Mouse (Mus musculus) embryonic facial prominence, embryonic 10.5 days (tissue): Measurements from ENCODE around the gene BC107364. TPM values are rescaled to one million over a fixed set of nuclear protein-coding genes. Genes with fewer than 3 reads are reported as not detected.
A peak's percentile ranks its signal among the peaks of the same experiment; 100 is the strongest.
"Not testable (repeated sequence)": the region's sequence is repeated elsewhere in the genome, so short reads cannot be mapped to it uniquely, and the experiment has no call there.

ENCODE experiments used
- DNase-seq: peaks from one replicate; pipeline ENCODE4 v3.0.0-alpha.2; 2017; ENCODE audit warnings: low spot score
- H3K27ac ChIP-seq: fragments of 300-500 bp; sonication (generic); replicated peaks from 2 replicates; pipeline ENCODE4 v1.5.1; 2016; ENCODE audit warnings: mild to moderate bottlenecking
- H3K27me3 ChIP-seq: fragments of 300-500 bp; sonication (generic); replicated peaks from 2 replicates; pipeline ENCODE4 v1.6.1; 2016; ENCODE audit warnings: low read depth, mild to moderate bottlenecking; ENCODE audit not compliant: poor library complexity, severe bottlenecking
- H3K36me3 ChIP-seq: fragments of 300-500 bp; sonication (generic); replicated peaks from 2 replicates; pipeline ENCODE4 v1.6.1; 2016; ENCODE audit warnings: mild to moderate bottlenecking, moderate library complexity
- H3K4me1 ChIP-seq: fragments of 300-500 bp; sonication (generic); 2 replicates; pipeline ENCODE4 v1.6.1; 2016
- H3K4me3 ChIP-seq: fragments of 300-500 bp; sonication (generic); 2 replicates; pipeline ENCODE4 v1.5.1; 2016; ENCODE audit warnings: mild to moderate bottlenecking, moderate library complexity
- H3K9me3 ChIP-seq: fragments of 300-500 bp; sonication (generic); 2 replicates; pipeline ENCODE4 v1.6.1; 2016; ENCODE audit warnings: mild to moderate bottlenecking
- WGBS: fragments of 180-500 bp; shearing (Covaris S2); methylation state at CpG from one replicate; pipeline ENCODE4 v1.1.7; 2016; 5-methylcytosine and 5-hydroxymethylcytosine counted together
- polyA plus RNA-seq: library from polyadenylated mRNA; unstranded; fragments of >200 nt; fragmentation: Nextera tagmentation; extraction: Ambion mirVana; gene quantifications from 2 replicates; pipeline ENCODE4 v1.2.1, GENCODE M21; 2016

The BC107364 gene
- polyA plus RNA-seq, 1 experiment from 2014 or later, result not detected

GRCm38 (mm10) chr3:96460568-96460870 lies 8.4 kb upstream of the BC107364 start:
- H3K36me3 ChIP-seq, H3K27ac ChIP-seq, DNase-seq, H3K9me3 ChIP-seq, H3K4me3 ChIP-seq: not testable (repeated sequence)
- no CpG with 5 or more reads among the region's 19 CpGs for WGBS
- peaks cover 15% of the 10 kb centered on the region for H3K4me1 ChIP-seq
- peaks cover 13% of the 10 kb centered on the region for H3K27me3 ChIP-seq

GRCm38 (mm10) chr3:96459757-96460567 lies 7.9 kb upstream of the BC107364 start:
- not testable (repeated sequence) for H3K27ac ChIP-seq, H3K9me3 ChIP-seq, H3K4me3 ChIP-seq, DNase-seq, H3K36me3 ChIP-seq
- Histone ChIP-seq H3K27me3 (peaks cover 13% of the 10 kb centered on the region), H3K4me1 (peaks cover 11% of the 10 kb centered on the region)
- 0% methylated on average over 1 of the region's 58 CpGs for WGBS

GRCm38 (mm10) chr3:96458886-96459439 lies 6.9 kb upstream of the BC107364 start:
- H3K27me3 ChIP-seq, result peaks cover 14% of the 10 kb centered on the region
- DNase-seq, H3K4me3 ChIP-seq, H3K27ac ChIP-seq, H3K36me3 ChIP-seq, H3K9me3 ChIP-seq, H3K4me1 ChIP-seq: not testable (repeated sequence)
- WGBS, result no CpG with 5 or more reads among the region's 48 CpGs

GRCm38 (mm10) chr3:96458008-96458407 lies 5.9 kb upstream of the BC107364 start:
- not testable (repeated sequence) for H3K36me3 ChIP-seq, H3K9me3 ChIP-seq, H3K4me1 ChIP-seq, H3K27ac ChIP-seq, DNase-seq, H3K4me3 ChIP-seq
- no CpG with 5 or more reads among the region's 53 CpGs for WGBS
- H3K27me3 ChIP-seq, result peaks cover 14% of the 10 kb centered on the region

GRCm38 (mm10) chr3:96451181-96451737 lies 847 bp downstream of the BC107364 start:
- not testable (repeated sequence) for DNase-seq, H3K4me1 ChIP-seq, H3K4me3 ChIP-seq, H3K27ac ChIP-seq, H3K36me3 ChIP-seq, H3K9me3 ChIP-seq
- WGBS, result no CpG with 5 or more reads among the region's 50 CpGs
- H3K27me3 ChIP-seq, result peaks cover 19% of the 10 kb centered on the region

- WGBS, result 0% methylated on average over 1 of the region's 10 CpGs
- H3K9me3 ChIP-seq, H3K27ac ChIP-seq, H3K4me3 ChIP-seq, H3K36me3 ChIP-seq, DNase-seq, H3K4me1 ChIP-seq: not testable (repeated sequence)
- H3K27me3 ChIP-seq, result peaks cover 23% of the 10 kb centered on the region
Observed at GRCm38 (mm10) chr3:96450586-96450896, 1.6 kb downstream of the BC107364 start.

- not testable (repeated sequence) for H3K4me3 ChIP-seq, H3K9me3 ChIP-seq, DNase-seq, H3K4me1 ChIP-seq, H3K27ac ChIP-seq, H3K36me3 ChIP-seq
- H3K27me3 ChIP-seq, result peaks cover 23% of the 10 kb centered on the region
- WGBS, result no CpG with 5 or more reads among the region's 68 CpGs
Observed at GRCm38 (mm10) chr3:96449762-96450585, 2.1 kb downstream of the BC107364 start.

- Histone ChIP-seq H3K4me1 (peaks cover 7% of the 10 kb centered on the region), H3K9me3 (no peaks in the 10 kb centered on the region), H3K4me3 (no peak overlapping the region), H3K27ac (no peak overlapping the region), H3K36me3 (no peaks in the 10 kb centered on the region), H3K27me3 (peaks cover 63% of the 10 kb centered on the region)
- no peak for DNase-seq
- WGBS, result 85% methylated on average over 4 of the region's 4 CpGs
Observed at GRCm38 (mm10) chr3:96445436-96445835, 6.7 kb downstream of the BC107364 start.

- DNase-seq, result peak; percentile 83
- Histone ChIP-seq H3K27ac (peak overlapping the region; percentile 76), H3K4me3 (peak overlapping the region; percentile 60), H3K27me3 (peaks cover 98% of the 10 kb centered on the region), H3K9me3 (no peaks in the 10 kb centered on the region), H3K36me3 (no peaks in the 10 kb centered on the region), H3K4me1 (peaks cover 16% of the 10 kb centered on the region)
- under 1% methylated on average over 13 of the region's 13 CpGs for WGBS
Observed at GRCm38 (mm10) chr3:96440578-96440977, 11.5 kb downstream of the BC107364 start.

- under 1% methylated on average over 26 of the region's 26 CpGs for WGBS
- Histone ChIP-seq H3K4me3 (peak overlapping the region; percentile 57), H3K4me1 (peaks cover 13% of the 10 kb centered on the region), H3K9me3 (no peaks in the 10 kb centered on the region), H3K27me3 (peaks cover 92% of the 10 kb centered on the region), H3K27ac (no peak overlapping the region), H3K36me3 (no peaks in the 10 kb centered on the region)
- DNase-seq, result peak; percentile 73
Observed at GRCm38 (mm10) chr3:96435557-96436091, 16.5 kb downstream of the BC107364 start.

- H3K27me3 ChIP-seq, result peaks cover 81% of the 10 kb centered on the region
- peaks cover 18% of the 10 kb centered on the region for H3K4me1 ChIP-seq
- H3K4me3 ChIP-seq, result no peak overlapping the region
- H3K9me3 ChIP-seq, result no peaks in the 10 kb centered on the region
- H3K27ac ChIP-seq, result no peak overlapping the region
- no peak for DNase-seq
- H3K36me3 ChIP-seq, result no peaks in the 10 kb centered on the region
- 10% methylated on average over 3 of the region's 3 CpGs for WGBS
Observed at GRCm38 (mm10) chr3:96432207-96432606, 19.9 kb downstream of the BC107364 start.

- no peaks in the 10 kb centered on the region for H3K9me3 ChIP-seq
- H3K27me3 ChIP-seq, result peaks cover 75% of the 10 kb centered on the region
- no peak overlapping the region for H3K27ac ChIP-seq
- no peaks in the 10 kb centered on the region for H3K36me3 ChIP-seq
- no peak for DNase-seq
- peaks cover 20% of the 10 kb centered on the region for H3K4me1 ChIP-seq
- no peak overlapping the region for H3K4me3 ChIP-seq
- WGBS, result 80% methylated on average over 4 of the region's 4 CpGs
Observed at GRCm38 (mm10) chr3:96429819-96430132, 22.3 kb downstream of the BC107364 start.
